Mouse (Mus musculus) spleen, postnatal 4 days (tissue): ENCODE results near the gene Antxr1.
A peak's percentile ranks its signal among the peaks of the same experiment; 100 is the strongest.
"Not testable (repeated sequence)": the region's sequence is repeated elsewhere in the genome, so short reads cannot be mapped to it uniquely, and the experiment has no call there.

ENCODE experiments used
- DNase-seq, 2 experiments: peaks; one replicate each; pipeline ENCODE4 v3.0.0; 2022; ENCODE audit warnings: low spot score in 2 of 2

Antxr1 gene

GRCm38 (mm10) chr6:87101955-87102353, 233.7 kb downstream of the Antxr1 start:
- DNase-seq: no peak

DNA sequence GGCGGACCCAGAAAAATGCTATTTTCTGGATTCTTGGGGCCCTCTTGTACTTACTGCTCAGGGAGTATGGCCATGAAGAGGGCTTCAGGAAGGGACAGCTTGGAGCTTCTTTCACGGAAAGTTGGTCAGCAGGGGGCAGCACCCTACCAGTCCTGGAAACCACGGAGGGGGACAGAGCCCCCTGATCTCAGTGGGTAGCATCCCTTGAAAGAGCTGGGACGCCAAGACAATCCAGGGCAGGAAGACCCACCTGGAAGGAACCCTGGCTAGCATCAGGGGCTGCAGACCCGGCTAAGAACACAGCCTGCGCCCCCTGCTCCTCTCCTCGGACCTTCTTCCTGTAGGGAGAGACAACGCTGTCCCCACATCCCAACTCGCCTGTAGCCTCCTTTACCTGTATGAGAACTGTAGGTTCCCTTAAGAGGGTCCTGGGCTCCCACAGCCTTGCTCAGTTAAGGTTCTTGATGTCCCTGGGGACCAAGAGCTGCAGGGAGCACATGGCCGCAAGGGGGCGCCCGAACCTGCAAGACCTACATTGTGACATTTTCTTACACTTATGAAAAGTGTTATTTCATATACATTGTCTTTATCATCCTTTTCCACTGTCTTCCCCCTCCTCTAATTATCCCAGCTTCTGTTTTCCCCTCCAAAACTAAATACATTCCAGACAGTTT, 234.2 kb downstream of the Antxr1 start:
- peak; percentile 83 to 96 for DNase-seq

GRCm38 (mm10) chr6:87100297-87101020, 235.2 kb downstream of the Antxr1 start:
- no peak for DNase-seq

DNA sequence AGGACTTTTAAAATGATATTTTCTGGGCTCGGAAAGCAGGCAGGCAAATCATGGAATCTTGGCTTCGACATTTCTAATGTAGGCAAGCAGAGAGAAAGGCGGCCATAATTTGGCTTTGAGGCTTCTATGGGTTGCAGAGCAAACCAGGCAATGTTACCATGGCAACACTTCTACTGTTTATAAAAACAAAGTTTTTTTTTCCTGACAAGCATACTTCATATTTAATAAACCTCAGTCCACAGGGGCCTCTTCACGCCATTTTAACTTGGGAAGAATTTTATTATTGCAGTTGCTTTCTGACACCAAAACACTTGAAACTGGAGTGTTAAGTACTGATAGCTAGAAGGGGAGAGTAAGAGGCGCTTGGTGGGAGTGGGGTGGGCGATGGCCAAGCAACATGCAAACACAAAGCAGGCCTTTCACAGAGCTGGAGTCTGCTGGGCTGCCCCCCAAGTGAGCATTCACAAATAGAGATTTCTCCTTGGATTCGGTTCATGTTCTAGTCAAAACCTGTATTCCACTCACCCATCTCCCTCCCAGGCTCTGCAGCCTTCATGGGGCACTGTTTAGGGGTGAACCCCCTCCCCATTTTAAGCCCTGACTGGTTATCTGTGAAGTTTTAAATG, 235.8 kb downstream of the Antxr1 start:
- no peak for DNase-seq

GRCm38 (mm10) chr6:87099261-87099660, 236.4 kb downstream of the Antxr1 start:
- no peak for DNase-seq

DNA sequence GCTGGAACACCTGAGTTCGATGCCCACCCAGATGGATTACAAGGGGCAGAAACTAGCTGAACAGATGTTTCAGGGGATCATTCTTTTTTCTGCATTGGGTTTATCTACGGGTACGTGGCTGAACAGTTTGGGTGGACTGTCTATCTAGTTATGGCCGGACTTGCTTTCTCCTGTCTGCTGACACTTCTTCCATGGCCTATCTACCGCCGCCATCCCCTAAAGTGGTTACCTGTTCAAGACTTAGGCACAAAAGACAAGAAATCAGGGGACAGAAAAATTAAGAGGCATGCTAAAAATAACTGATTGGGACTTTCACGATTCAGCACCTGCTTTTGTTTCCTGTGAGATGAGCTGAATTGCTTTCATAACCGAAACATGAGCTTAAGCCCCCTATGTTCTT, 242.0 kb downstream of the Antxr1 start:
- DNase-seq: not testable (repeated sequence)

GRCm38 (mm10) chr6:87092476-87092875, 243.1 kb downstream of the Antxr1 start:
- no peak for DNase-seq

- no peak for DNase-seq
Measured at GRCm38 (mm10) chr6:87090877-87091276, 244.7 kb downstream of the Antxr1 start.

DNA sequence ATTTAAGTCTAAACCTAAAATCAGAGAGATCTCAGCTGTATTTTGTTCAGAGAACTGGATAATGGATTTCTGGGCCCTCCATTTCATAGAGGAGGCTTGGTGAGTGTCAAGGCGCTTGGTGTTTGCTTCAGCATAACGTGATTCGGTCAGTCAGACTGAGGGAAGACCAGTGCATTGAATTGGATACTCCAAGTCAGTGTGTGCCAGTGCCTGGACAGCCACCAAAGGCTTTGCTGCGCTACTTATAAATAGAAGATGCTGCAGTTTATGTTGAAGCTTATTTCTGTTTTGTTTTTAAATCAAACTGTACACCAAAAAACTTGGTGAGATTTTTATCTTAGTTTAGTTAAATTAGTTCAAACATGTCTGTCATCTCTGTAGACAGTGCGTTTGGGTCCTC, 247.3 kb downstream of the Antxr1 start:
- no peak for DNase-seq

DNA sequence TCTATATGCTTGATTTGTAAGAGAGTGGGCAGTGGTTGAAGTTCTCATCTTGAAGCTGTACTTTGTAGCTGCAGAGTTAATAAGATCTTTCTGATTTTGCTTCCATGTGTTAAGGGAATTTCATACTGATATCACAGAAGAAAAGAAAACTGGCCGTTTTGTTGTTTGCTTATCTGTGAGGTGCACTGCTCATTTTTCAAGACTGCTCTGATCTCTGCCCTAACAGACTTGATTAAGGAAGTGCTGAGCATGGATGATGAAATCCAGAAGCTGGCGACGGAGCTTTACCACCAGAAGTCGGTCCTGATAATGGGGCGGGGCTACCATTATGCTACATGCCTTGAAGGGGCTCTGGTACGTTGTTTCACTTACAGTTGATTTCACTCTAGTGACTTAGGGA, 250.6 kb downstream of the Antxr1 start:
- peak in 1 of 2 experiments; percentile 18 for DNase-seq
